Mouse (Mus musculus) thymus, adult 2 months (tissue): ENCODE measurements around the gene Msh4. TPM values are rescaled to one million over a fixed set of nuclear protein-coding genes. Genes with fewer than 3 reads are reported as not detected.

Experiments
- DNase-seq: peaks from one replicate; pipeline ENCODE4 v3.0.0; 2021
- H3K27ac ChIP-seq: fragments of 200-500 bp; 2 replicates; pipeline ENCODE4 v1.5.1; 2012; ENCODE audit warnings: low read length, control low read depth; ENCODE audit not compliant: control insufficient read depth, insufficient read depth
- H3K27me3 ChIP-seq: fragments of 200-500 bp; 2 replicates; pipeline ENCODE4 v1.6.1; 2012; ENCODE audit warnings: mild to moderate bottlenecking, low read length, moderate library complexity, mixed read lengths; ENCODE audit not compliant: control insufficient read depth, insufficient read depth
- H3K36me3 ChIP-seq: fragments of 200-500 bp; 2 replicates; pipeline ENCODE4 v1.6.1; 2012; ENCODE audit warnings: mild to moderate bottlenecking, low read length, moderate library complexity; ENCODE audit not compliant: control insufficient read depth, insufficient read depth
- H3K4me1 ChIP-seq: fragments of 200-500 bp; replicated peaks from 2 replicates; pipeline ENCODE4 v1.6.1; 2012; ENCODE audit warnings: low read length; ENCODE audit not compliant: control insufficient read depth, insufficient read depth
- H3K4me3 ChIP-seq: fragments of 200-500 bp; 2 replicates; pipeline ENCODE4 v1.5.1; 2012; ENCODE audit warnings: mild to moderate bottlenecking, low read length, control low read depth, moderate library complexity; ENCODE audit not compliant: control insufficient read depth, insufficient read depth
- CTCF ChIP-seq: fragments of 200-500 bp; IDR thresholded peaks from 2 replicates; pipeline ENCODE4 v1.5.1; 2012; ENCODE audit warnings: mild to moderate bottlenecking, control low read depth, low read length, moderate library complexity, borderline replicate concordance; ENCODE audit not compliant: control insufficient read depth, poor library complexity, insufficient read depth; ENCODE audit errors: extremely low read depth
- POLR2A ChIP-seq: fragments of 200-500 bp; IDR thresholded peaks from 2 replicates; pipeline ENCODE4 v1.6.1; 2012; ENCODE audit warnings: mild to moderate bottlenecking, low read length, control low read depth, moderate library complexity; ENCODE audit not compliant: control insufficient read depth, poor library complexity, insufficient read depth; ENCODE audit errors: extremely low read depth
- WGBS: fragments of 180-500 bp; shearing (Covaris S2); methylation state at CpG from one replicate; pipeline ENCODE4 v1.1.7; 2018; 5-methylcytosine and 5-hydroxymethylcytosine counted together
- polyA plus RNA-seq: library from polyadenylated mRNA; depleted of rRNA; stranded (reverse); fragments of >200 nt; gene quantifications from 2 replicates; pipeline ENCODE4 v1.2.3, GENCODE M21; 2012; rRNA removed

Gene Msh4
- 0.18 and 0.23 TPM in 2 replicates for polyA plus RNA-seq

DNA sequence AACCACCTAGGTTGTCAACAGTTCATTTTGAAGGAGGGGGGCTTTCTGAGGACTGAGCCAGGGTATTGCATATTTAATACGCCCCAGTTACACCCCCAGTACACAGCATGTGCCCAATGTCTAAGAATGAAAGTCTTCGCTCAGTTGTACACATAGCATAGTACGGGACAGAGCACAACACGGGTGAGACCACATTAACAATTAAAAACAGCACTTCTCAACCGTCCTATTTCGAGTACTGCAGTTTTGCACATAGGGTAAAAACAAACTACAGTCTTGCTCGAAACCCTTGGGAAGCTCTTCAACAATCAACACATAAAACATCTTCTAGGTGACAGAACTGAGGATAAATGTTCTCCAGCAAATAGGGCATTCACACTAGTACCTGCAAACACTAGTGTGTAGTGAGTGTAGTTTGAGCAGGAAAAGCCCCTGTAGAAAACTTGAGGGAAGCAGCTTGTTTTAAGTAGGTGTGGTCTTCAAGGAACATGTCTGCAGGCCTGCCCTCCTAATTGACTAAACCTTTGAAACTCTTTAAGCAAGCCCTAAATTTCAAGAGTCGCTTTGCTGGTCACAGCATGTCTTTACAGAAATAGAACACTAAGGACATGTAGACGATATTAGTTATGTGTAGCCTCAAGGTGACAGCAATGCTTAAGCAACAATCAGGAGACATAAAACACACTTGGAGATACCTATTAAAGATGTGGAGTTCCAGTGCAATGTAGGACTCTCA lies at the start of gene Msh4:
TSS of gene Msh4 (minus strand) at position 3 of the 736 bp plus-strand sequence.
- Histone ChIP-seq H3K36me3 (peaks cover 59% of the 10 kb centered on the region), H3K4me1 (peaks cover 7% of the 10 kb centered on the region), H3K27ac (no peak within 1 kb of the TSS), H3K4me3 (no peak within 1 kb of the TSS), H3K27me3 (no peaks in the 10 kb centered on the region)
- no peak for DNase-seq
- TF ChIP-seq CTCF = no peak
- TF ChIP-seq POLR2A = no peak
- 95% methylated on average over 9 of the region's 9 CpGs for WGBS

DNA sequence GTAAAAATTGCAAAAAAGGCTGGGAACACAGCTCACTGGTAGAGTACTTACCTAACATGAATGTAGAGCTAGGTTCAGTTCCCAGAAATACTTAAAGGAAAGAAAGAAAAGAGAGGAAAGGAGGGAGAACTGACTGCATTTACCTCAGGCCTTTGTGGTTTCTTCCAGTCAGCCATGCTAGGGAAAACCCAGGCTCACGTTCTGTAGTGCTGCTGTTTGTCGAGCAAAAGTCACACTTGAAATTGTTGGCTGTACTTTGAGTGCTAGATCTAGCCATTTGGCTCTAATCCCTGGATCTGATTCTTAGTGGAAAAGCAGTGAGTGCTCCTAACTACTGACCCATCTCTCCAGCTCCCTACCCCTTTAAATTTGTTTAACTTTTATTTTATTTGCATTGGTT lies 42.2 kb upstream of the Msh4 start:
- no peaks in the 10 kb centered on the region for H3K27me3 ChIP-seq
- no peaks in the 10 kb centered on the region for H3K36me3 ChIP-seq
- no peak overlapping the region for H3K27ac ChIP-seq
- 0 out of 2 replicates have a peak, but pooled peaks cover 6% of the 10 kb centered on the region for H3K4me1 ChIP-seq
- 86% methylated on average over 2 of the region's 2 CpGs for WGBS
- DNase-seq = no peak
- H3K4me3 ChIP-seq = no peak overlapping the region
- no peak for TF ChIP-seq CTCF
- TF ChIP-seq POLR2A = no peak

DNA sequence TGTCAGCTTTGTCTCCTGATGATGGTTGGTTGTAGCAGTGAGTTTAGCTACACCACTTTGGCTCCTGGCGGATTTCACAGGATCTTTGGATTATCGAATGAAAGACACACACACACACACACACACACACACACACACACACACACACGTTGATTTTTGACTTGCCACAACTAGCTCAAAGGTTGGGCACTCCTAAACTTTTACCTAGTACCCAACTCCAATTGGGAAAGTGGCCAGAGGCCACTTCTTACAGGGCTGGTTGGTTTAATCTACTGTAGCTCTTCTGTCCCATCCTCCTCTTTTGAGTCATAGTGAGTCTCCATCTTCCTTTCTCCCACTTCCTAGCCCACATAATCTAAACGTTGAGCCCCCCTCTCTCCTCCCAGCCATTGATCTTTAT lies 41.3 kb upstream of the Msh4 start:
- 78% methylated on average over 4 of the region's 4 CpGs for WGBS
- DNase-seq = no peak
- Histone ChIP-seq H3K27me3 (no peaks in the 10 kb centered on the region), H3K36me3 (no peaks in the 10 kb centered on the region), H3K4me1 (0 out of 2 replicates have a peak, but pooled peaks cover 7% of the 10 kb centered on the region), H3K27ac (no peak overlapping the region), H3K4me3 (no peak overlapping the region)
- no peak for TF ChIP-seq POLR2A
- TF ChIP-seq CTCF = no peak

DNA sequence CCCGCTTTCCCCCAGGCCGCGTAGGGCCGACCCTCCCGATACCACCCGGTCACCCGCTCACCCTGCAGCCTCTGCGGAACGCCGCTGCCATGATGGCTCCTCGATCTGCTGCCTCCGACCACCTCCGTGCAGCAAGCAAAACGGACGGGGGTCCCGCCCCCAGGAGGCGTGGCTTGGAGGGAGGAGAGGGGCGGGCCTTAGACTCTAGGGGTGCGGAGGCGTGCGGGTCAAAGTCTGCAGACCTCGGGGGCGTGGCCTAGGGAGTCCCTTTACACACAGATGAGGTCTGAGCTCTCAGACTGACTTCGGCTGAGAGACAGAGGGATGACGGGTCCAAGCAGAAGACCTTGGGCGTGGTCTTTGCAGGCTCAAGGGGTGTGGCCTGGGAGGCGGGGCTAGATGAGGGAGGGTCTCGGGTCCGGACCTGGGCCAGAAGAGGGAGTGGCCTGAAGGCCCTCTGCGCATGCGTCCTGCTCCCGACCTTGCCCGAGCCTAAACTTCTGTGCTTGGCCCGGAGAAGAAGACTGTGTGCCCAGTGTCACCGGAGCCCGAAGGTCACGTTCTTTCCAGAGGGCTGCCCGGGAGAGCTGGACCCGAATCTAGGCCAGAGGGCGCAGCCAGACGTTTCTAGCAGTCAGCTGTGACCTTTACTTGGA lies 38.5 kb upstream of the Msh4 start, which contains the start of gene Acadm:
TSS of gene Acadm (minus strand) at position 298 of the 656 bp plus-strand sequence.
- WGBS = under 1% methylated on average over 41 of the region's 41 CpGs
- Histone ChIP-seq H3K4me1 (0 out of 2 replicates have a peak, but pooled peaks cover 7% of the 10 kb centered on the region), H3K27ac (peak within 1 kb of the TSS; percentile 20; the same call in 1 of the 2 replicates), H3K36me3 (no peaks in the 10 kb centered on the region), H3K4me3 (peak within 1 kb of the TSS; percentile 59), H3K27me3 (no peaks in the 10 kb centered on the region)
- peak; percentile 87 for TF ChIP-seq POLR2A
- no peak for TF ChIP-seq CTCF
- peak; percentile 99 for DNase-seq

DNA sequence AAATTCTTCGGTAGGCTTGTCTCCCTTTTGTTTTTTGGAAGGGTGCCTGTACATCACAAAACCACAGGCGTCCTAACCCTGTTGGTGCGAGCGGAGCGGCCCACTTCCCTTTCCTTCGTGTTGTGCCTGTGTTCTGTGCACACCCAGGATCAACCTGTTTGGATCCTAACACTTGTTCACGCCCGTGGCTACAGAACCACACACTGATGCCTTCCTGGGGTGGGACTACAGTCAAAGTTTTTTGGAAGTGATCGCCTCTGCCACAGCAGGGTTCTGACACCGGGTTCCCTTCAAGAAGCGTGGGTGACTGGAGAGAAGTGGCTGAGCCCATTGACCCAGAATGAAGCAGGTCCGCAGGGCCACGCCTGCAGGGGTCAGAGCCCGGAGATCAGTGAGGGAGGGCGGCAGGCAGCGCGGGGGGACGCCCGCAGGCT lies 38.0 kb upstream of the Msh4 start:
- DNase-seq = no peak

DNA sequence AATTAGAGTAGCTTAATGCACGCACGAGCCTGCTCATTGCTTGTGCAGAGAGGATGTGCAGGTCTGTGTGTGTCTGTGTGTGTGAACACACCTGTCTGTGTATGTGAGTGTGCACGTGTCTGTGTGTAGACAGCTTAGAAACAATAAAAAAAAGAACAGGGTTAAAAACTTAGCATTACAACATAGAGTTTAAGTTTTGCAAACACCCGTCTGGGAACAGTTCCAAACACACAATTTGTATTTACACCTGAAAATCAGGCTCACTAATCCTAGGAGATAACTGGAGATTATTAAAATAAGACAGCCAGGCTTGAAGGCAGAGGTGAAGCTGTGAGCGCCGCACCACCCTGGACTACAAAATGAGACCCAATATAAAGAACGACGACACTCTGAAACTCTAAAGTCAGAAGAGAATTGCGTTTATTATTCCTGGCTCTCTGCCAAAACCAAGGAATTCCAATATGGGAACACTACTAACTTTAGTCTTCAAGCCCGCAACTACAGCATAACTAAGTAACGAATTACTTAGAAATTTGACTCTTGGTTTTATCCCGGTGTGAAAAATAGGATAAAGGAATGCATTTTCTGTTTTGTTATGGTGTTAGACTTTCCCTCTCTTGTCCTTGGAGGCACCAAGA lies 37.2 kb upstream of the Msh4 start:
- 61% methylated on average over 12 of the region's 12 CpGs for WGBS
- no peak for DNase-seq
- Histone ChIP-seq H3K27ac (no peak overlapping the region), H3K4me1 (0 out of 2 replicates have a peak, but pooled peaks cover 7% of the 10 kb centered on the region), H3K27me3 (no peaks in the 10 kb centered on the region), H3K36me3 (peaks cover 2% of the 10 kb centered on the region), H3K4me3 (no peak overlapping the region)
- no peak for TF ChIP-seq CTCF
- no peak for TF ChIP-seq POLR2A

More for the DNA sequence above, 38.0 kb upstream of the Msh4 start:
- Histone ChIP-seq H3K27me3 (no peaks in the 10 kb centered on the region), H3K36me3 (no peaks in the 10 kb centered on the region), H3K4me3 (peak overlapping the region; percentile 59), H3K27ac (peak overlapping the region; percentile 1; the same call in 1 of the 2 replicates), H3K4me1 (0 out of 2 replicates have a peak, but pooled peaks cover 7% of the 10 kb centered on the region)
- WGBS = 0% methylated on average over 19 of the region's 19 CpGs
- no peak for TF ChIP-seq POLR2A
- TF ChIP-seq CTCF = no peak
